Mouse (Mus musculus): ENCODE data around the gene Gpr4.

- peak; percentile 83 for TF ChIP-seq CTCF (IDR thresholded peaks at IDR 0.05; ENCODE audit: low read depth)
- TF ChIP-seq EP300 (optimal IDR thresholded peaks at IDR 0.05) = no peak
These were observed 33.2 kb upstream of the Gpr4 start for GRCm38 (mm10) chr7:19179173-19179572.

Data from stomach, postnatal 0 days (tissue).